Mouse (Mus musculus) forebrain, embryonic 12.5 days (tissue): ENCODE measurements around the gene Ctnnal1. TPM values are rescaled to one million over a fixed set of nuclear protein-coding genes. Genes with fewer than 3 reads are reported as not detected.
A peak's percentile ranks its signal among the peaks of the same experiment; 100 is the strongest.

Experiments
- ATAC-seq: fragments of 200-750 bp; cut with Nextera tagmentation; 2 replicates; pipeline ENCODE4 v1.8.0; 2017; ENCODE audit warnings: moderate TSS enrichment; ENCODE audit not compliant: low FRiP score
- H3K27ac ChIP-seq: fragments of 300-500 bp; sonication (generic); 2 replicates; pipeline ENCODE4 v1.5.1; 2016; ENCODE audit warnings: mild to moderate bottlenecking
- H3K27me3 ChIP-seq: fragments of 300-500 bp; sonication (generic); 2 replicates; pipeline ENCODE4 v1.6.1; 2016; ENCODE audit warnings: mild to moderate bottlenecking
- H3K36me3 ChIP-seq: fragments of 300-500 bp; sonication (generic); replicated peaks from 2 replicates; pipeline ENCODE4 v1.6.1; 2016; ENCODE audit warnings: mild to moderate bottlenecking
- H3K4me1 ChIP-seq: fragments of 300-500 bp; sonication (generic); 2 replicates; pipeline ENCODE4 v1.6.1; 2016
- H3K4me2 ChIP-seq: fragments of 300-500 bp; sonication (generic); 2 replicates; pipeline ENCODE4 v1.6.1; 2016; ENCODE audit warnings: mild to moderate bottlenecking, moderate library complexity
- H3K4me3 ChIP-seq: fragments of 300-500 bp; sonication (generic); replicated peaks from 2 replicates; pipeline ENCODE4 v1.5.1; 2016; ENCODE audit warnings: mild to moderate bottlenecking
- H3K9ac ChIP-seq: fragments of 300-500 bp; sonication (generic); 2 replicates; pipeline ENCODE4 v1.6.1; 2016; ENCODE audit warnings: mild to moderate bottlenecking
- H3K9me3 ChIP-seq: fragments of 300-500 bp; sonication (generic); 2 replicates; pipeline ENCODE4 v1.6.1; 2016
- whole genome bisulfite sequencing: fragments of 180-500 bp; shearing (Covaris S2); methylation state at CpG from one replicate; pipeline ENCODE4 v1.1.7; 2016; 5-methylcytosine and 5-hydroxymethylcytosine counted together
- polyA plus RNA-seq: library from polyadenylated mRNA; unstranded; fragments of >200 nt; fragmentation: Nextera tagmentation; extraction: Ambion mirVana; gene quantifications from 2 replicates; pipeline ENCODE4 v1.2.1, GENCODE M21; 2016

The Ctnnal1 gene
- polyA plus RNA-seq, result 26.6 and 28.6 TPM in 2 replicates

DNA sequence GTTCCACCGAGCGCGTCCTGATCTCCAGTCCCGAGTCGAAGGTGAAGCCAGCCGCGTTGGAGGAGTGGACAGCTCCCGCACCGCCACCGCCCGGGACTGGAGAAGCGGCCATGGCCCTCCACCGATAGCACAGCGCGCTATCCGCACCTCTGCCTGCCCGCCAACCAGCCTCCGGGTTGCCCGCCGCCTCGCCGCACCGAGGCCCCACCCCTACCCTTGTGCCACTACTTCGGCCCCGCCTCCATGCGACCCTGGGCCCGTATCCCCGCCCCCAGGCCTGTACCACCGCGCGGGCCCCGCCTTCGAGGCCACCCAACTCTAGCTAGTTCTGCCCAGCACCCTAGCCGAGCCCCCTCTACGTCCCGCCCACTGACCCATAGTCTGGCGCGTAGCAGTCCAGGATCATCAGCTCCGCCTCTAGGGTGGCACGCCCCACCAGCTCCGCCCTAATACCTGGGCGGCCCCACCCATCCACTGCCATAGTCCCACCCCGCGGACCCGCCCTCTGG, at the start of gene Ctnnal1:
Gene Ctnnal1 (minus strand): TSS at position 186 of the 509 bp plus-strand sequence.
- H3K36me3 ChIP-seq, result no peaks in the 10 kb centered on the region
- H3K27me3 ChIP-seq, result no peaks in the 10 kb centered on the region
- under 1% methylated on average over 45 of the region's 45 CpGs for WGBS
- ATAC-seq, result peak; percentile 96
- peak within 1 kb of the TSS; percentile 81 for H3K27ac ChIP-seq
- no peaks in the 10 kb centered on the region for H3K9me3 ChIP-seq
- peak within 1 kb of the TSS; percentile 90 for H3K4me3 ChIP-seq
- peaks cover 20% of the 10 kb centered on the region for H3K4me1 ChIP-seq
- peak within 1 kb of the TSS; percentile 87 for H3K9ac ChIP-seq
- peak within 1 kb of the TSS; percentile 76 for H3K4me2 ChIP-seq

DNA sequence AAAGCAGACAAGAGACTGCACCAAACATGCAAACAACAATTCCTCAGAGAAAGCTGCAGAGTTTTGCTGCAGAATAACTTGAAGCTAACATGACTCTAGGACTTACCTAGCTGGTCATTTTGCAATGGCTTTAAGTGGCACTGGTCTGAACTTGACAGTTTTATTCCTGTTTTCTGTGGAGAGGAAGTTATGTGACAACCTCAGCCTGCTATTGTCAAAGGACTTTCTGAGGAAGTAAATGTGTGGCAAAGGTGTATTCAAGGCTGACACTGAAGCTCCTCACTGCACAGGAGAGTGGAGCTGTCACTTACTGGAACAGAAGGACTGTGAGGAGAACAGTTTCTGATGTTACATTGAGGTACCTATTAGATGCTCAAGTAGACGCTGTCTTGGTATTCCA, 49.8 kb upstream of the Ctnnal1 start:
- no peak overlapping the region for H3K9ac ChIP-seq
- H3K9me3 ChIP-seq, result no peaks in the 10 kb centered on the region
- 74% methylated on average over 1 of the region's 1 CpGs for WGBS
- H3K27ac ChIP-seq, result no peak overlapping the region
- no peak overlapping the region for H3K4me3 ChIP-seq
- H3K4me2 ChIP-seq, result no peak overlapping the region
- peaks cover 56% of the 10 kb centered on the region for H3K36me3 ChIP-seq
- ATAC-seq, result no peak
- no peaks in the 10 kb centered on the region for H3K4me1 ChIP-seq
- H3K27me3 ChIP-seq, result no peaks in the 10 kb centered on the region

DNA sequence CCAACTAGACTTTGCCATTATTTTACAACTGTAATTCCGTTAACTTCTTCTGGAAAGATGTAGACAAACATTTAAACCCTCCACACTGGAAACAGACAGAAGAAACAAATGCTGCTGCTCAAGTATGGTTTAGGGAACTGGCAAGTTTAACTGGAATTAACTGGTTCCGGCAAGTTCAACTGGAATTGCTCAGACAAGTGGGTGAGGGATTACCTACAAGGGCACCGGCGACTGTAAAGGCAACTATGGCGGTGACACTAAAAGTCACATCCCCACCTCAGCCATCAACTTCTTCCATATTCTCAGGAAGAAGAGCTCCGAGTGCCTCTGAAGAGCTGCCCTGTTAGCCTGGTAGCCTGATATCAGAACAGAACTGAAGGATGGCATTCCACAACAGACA, 49.4 kb upstream of the Ctnnal1 start:
- ATAC-seq, result no peak
- Histone ChIP-seq H3K27ac (no peak overlapping the region), H3K9me3 (no peaks in the 10 kb centered on the region), H3K4me3 (no peak overlapping the region), H3K9ac (no peak overlapping the region), H3K27me3 (no peaks in the 10 kb centered on the region), H3K4me1 (no peaks in the 10 kb centered on the region), H3K4me2 (no peak overlapping the region), H3K36me3 (peaks cover 60% of the 10 kb centered on the region)
- 93% methylated on average over 6 of the region's 6 CpGs for WGBS

GRCm38 (mm10) chr4:56912382-56913001, 47.5 kb upstream of the Ctnnal1 start:
- no peak for ATAC-seq
- Histone ChIP-seq H3K9ac (no peak overlapping the region), H3K4me1 (no peaks in the 10 kb centered on the region), H3K4me2 (no peak overlapping the region), H3K27me3 (no peaks in the 10 kb centered on the region), H3K4me3 (no peak overlapping the region), H3K27ac (no peak overlapping the region), H3K36me3 (peaks cover 62% of the 10 kb centered on the region), H3K9me3 (no peaks in the 10 kb centered on the region)
- 85% methylated on average over 7 of the region's 7 CpGs for WGBS

- H3K4me1 ChIP-seq, result no peaks in the 10 kb centered on the region
- no peaks in the 10 kb centered on the region for H3K9me3 ChIP-seq
- WGBS, result 80% methylated on average over 3 of the region's 3 CpGs
- H3K4me3 ChIP-seq, result no peak overlapping the region
- H3K4me2 ChIP-seq, result no peak overlapping the region
- no peak overlapping the region for H3K9ac ChIP-seq
- no peaks in the 10 kb centered on the region for H3K27me3 ChIP-seq
- no peak overlapping the region for H3K27ac ChIP-seq
- H3K36me3 ChIP-seq, result peaks cover 57% of the 10 kb centered on the region
- no peak for ATAC-seq
Observed at GRCm38 (mm10) chr4:56909568-56909967, 44.6 kb upstream of the Ctnnal1 start.

DNA sequence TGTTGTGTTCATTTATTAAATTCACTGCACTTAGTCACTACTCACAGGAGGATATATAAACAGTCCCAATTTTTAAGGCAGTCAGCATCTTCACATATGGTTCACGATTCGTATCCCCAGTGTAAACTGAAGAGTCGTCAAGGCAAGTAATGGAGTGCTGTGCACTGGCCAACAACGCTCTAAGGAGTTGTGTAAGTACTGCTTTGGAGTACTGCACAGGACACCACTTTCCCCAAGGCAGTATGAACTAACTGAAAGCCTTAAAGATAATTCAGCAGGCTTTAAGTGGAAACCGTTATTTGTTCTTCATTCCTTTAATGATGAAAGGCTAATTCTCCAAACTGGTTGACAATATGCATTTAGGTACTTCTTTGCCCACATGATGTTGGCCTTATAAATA, 42.7 kb upstream of the Ctnnal1 start:
- Histone ChIP-seq H3K9ac (no peak overlapping the region), H3K9me3 (no peaks in the 10 kb centered on the region)
- ATAC-seq, result no peak

DNA sequence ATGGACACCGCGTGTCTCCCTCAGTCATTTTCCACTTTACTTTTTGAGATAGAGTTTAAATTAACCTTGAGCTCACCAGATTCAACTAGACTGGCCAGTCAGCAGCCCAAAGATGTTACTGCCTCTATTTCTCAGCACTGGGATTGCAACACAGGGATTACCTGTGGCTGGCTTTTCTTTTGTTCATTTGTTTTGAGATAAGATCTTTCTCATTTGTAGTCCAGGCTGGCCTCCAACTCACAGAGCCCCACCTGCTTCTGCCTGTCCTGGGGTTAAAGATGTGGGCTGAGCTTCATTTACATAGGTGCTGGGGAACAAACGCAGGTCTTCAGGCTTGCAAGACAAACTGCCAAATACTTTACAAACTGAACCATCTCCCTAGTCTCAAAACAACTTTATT, 41.9 kb upstream of the Ctnnal1 start:
- H3K4me3 ChIP-seq, result no peak overlapping the region
- H3K9ac ChIP-seq, result no peak overlapping the region
- no peaks in the 10 kb centered on the region for H3K4me1 ChIP-seq
- no peaks in the 10 kb centered on the region for H3K9me3 ChIP-seq
- no peak overlapping the region for H3K27ac ChIP-seq
- WGBS, result 94% methylated on average over 3 of the region's 3 CpGs
- peaks cover 59% of the 10 kb centered on the region for H3K36me3 ChIP-seq
- no peaks in the 10 kb centered on the region for H3K27me3 ChIP-seq
- H3K4me2 ChIP-seq, result no peak overlapping the region
- no peak for ATAC-seq

More for the DNA sequence above, 42.7 kb upstream of the Ctnnal1 start:
- H3K27me3 ChIP-seq, result no peaks in the 10 kb centered on the region
- no peak overlapping the region for H3K4me2 ChIP-seq
- 92% methylated on average over 5 of the region's 5 CpGs for WGBS
- no peak overlapping the region for H3K27ac ChIP-seq
- H3K4me3 ChIP-seq, result no peak overlapping the region
- no peaks in the 10 kb centered on the region for H3K4me1 ChIP-seq
- peaks cover 58% of the 10 kb centered on the region for H3K36me3 ChIP-seq

DNA sequence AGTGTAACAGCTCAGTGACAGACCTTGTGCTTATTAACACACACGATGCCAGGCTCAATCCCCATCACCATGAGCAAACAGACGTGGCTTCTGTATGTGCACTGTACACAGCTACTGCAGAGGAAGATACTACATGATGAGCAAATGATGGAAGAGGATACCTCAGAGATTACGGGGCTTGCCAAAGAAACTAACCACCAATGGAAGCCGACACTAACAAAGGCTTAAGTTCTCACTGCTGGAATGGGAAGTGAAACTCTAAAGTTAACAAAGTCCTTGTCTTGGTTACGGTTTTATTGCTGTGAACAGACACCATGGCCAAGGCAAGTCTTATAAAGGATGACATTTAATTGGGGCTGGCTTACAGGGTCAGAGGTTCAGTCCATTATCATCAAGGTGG, 40.5 kb upstream of the Ctnnal1 start:
- H3K4me2 ChIP-seq, result no peak overlapping the region
- ATAC-seq, result no peak
- no peaks in the 10 kb centered on the region for H3K9me3 ChIP-seq
- WGBS, result 92% methylated on average over 5 of the region's 5 CpGs
- no peak overlapping the region for H3K27ac ChIP-seq
- no peak overlapping the region for H3K4me3 ChIP-seq
- no peaks in the 10 kb centered on the region for H3K4me1 ChIP-seq
- no peaks in the 10 kb centered on the region for H3K27me3 ChIP-seq
- no peak overlapping the region for H3K9ac ChIP-seq
- peaks cover 53% of the 10 kb centered on the region for H3K36me3 ChIP-seq

GRCm38 (mm10) chr4:56901671-56902070, 36.7 kb upstream of the Ctnnal1 start:
- H3K4me1 ChIP-seq, result no peaks in the 10 kb centered on the region
- H3K4me3 ChIP-seq, result no peak overlapping the region
- no peak for ATAC-seq
- H3K27ac ChIP-seq, result no peak overlapping the region
- 93% methylated on average over 2 of the region's 2 CpGs for WGBS
- no peaks in the 10 kb centered on the region for H3K27me3 ChIP-seq
- H3K36me3 ChIP-seq, result peaks cover 59% of the 10 kb centered on the region
- H3K9me3 ChIP-seq, result no peaks in the 10 kb centered on the region
- no peak overlapping the region for H3K4me2 ChIP-seq
- H3K9ac ChIP-seq, result no peak overlapping the region

DNA sequence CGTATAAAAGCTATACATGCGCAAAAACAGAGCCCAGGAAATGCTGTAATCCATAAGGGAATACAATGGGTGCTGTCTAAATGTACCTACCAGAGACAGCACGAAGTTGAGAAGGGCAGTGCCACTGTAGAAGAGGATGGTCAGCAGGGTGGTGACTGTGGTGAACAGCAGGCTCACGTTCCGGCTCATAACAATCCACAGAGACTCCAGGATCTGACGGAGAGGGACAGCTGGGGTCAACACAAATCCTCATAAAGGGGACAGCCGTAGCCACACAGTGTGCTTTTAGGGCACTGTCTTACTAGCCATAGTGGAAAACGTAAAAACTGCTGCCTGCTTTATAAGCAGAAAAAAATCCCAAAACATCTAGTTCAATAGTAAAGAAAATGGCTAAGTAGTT, 34.2 kb upstream of the Ctnnal1 start:
- Histone ChIP-seq H3K36me3 (peaks cover 61% of the 10 kb centered on the region), H3K27ac (no peak overlapping the region)

DNA sequence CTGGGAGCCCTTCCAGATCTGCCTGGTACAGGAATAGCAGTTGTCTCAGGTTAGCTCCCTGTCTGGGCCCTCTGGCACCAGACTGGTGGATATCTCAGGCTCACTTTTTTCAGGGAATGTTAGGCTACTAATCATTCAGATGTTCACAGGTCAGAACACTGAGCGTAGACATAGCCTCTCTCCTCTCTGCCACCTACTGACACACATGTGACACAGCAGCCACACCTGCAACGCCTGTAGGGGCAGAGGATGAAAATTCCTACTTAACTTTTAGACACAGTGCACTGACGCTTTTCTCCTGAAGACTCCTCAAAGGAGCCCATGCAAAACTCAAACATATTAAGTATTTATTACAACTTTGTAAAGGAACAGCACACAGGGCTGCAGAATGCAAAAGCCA, 32.5 kb upstream of the Ctnnal1 start:
- 85% methylated on average over 3 of the region's 3 CpGs for WGBS
- H3K4me1 ChIP-seq, result no peaks in the 10 kb centered on the region
- no peak overlapping the region for H3K9ac ChIP-seq
- no peak for ATAC-seq
- H3K4me2 ChIP-seq, result no peak overlapping the region
- H3K36me3 ChIP-seq, result peaks cover 48% of the 10 kb centered on the region
- no peak overlapping the region for H3K27ac ChIP-seq
- no peak overlapping the region for H3K4me3 ChIP-seq
- H3K27me3 ChIP-seq, result no peaks in the 10 kb centered on the region
- H3K9me3 ChIP-seq, result no peaks in the 10 kb centered on the region

More for the DNA sequence above, 34.2 kb upstream of the Ctnnal1 start:
- Histone ChIP-seq H3K27me3 (no peaks in the 10 kb centered on the region), H3K4me1 (no peaks in the 10 kb centered on the region), H3K9me3 (no peaks in the 10 kb centered on the region), H3K4me3 (no peak overlapping the region), H3K9ac (no peak overlapping the region), H3K4me2 (no peak overlapping the region)
- WGBS, result 88% methylated on average over 8 of the region's 8 CpGs
- no peak for ATAC-seq

- Histone ChIP-seq H3K9ac (no peak overlapping the region), H3K9me3 (no peaks in the 10 kb centered on the region), H3K36me3 (peaks cover 45% of the 10 kb centered on the region), H3K4me2 (no peak overlapping the region), H3K4me1 (no peaks in the 10 kb centered on the region), H3K27me3 (no peaks in the 10 kb centered on the region), H3K4me3 (no peak overlapping the region), H3K27ac (no peak overlapping the region)
- WGBS, result 91% methylated on average over 3 of the region's 3 CpGs
- ATAC-seq, result no peak
Observed at GRCm38 (mm10) chr4:56894196-56894595, 29.2 kb upstream of the Ctnnal1 start.

GRCm38 (mm10) chr4:56892501-56893115, 27.6 kb upstream of the Ctnnal1 start:
- Histone ChIP-seq H3K27me3 (no peaks in the 10 kb centered on the region), H3K9ac (no peak overlapping the region), H3K36me3 (peaks cover 41% of the 10 kb centered on the region), H3K4me1 (no peaks in the 10 kb centered on the region), H3K4me3 (no peak overlapping the region), H3K4me2 (no peak overlapping the region), H3K9me3 (no peaks in the 10 kb centered on the region), H3K27ac (no peak overlapping the region)
- WGBS, result 91% methylated on average over 6 of the region's 6 CpGs
- ATAC-seq, result no peak
